Mouse (Mus musculus): ENCODE measurements around the gene Ensa.
"Not testable (repeated sequence)": the region's sequence is repeated elsewhere in the genome, so short reads cannot be mapped to it uniquely, and the experiment has no call there.

Gene Ensa

GRCm38 (mm10) chr3:95645313-95646235 lies 20.8 kb downstream of the Ensa start:
- peak; percentile 58 to 65 for DNase-seq

DNA sequence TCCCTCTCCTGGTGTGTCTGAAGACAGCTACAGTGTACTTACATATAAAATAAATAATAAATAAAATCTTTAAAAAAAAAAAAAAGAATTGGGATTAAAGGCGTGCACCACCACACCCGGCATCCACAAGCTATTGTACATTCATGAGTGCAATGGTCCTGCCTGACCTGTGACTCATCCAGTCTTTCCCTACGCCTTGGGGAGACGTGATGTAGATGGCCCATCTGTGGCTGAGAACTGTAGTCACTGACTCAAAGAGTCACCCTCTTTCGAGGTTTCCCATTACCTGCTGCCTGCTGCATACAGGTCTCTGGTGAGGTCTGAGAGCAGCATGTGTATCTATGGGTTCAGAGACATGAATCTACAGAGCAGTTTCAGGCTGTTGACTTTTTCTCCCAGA lies 23.2 kb downstream of the Ensa start:
- no peak for DNase-seq

GRCm38 (mm10) chr3:95650276-95651032 lies 25.7 kb downstream of the Ensa start:
- peak; percentile 46 to 79 for DNase-seq

DNA sequence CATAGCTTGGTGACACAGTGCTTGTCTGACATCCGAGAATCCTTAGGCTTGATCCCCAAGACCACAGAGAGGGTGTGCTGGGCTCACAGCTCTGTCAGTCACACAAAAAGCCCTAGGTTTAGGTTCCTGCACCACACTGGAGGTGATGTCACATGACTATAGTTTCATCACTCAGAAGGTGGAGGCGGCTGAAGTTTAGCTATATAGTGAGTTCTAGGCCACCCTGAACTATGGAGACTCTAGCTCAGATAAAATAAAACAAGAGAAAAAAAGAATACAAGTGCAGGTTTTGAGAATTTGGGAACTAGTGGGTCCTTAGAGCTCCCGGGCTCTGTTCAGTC lies 26.2 kb downstream of the Ensa start:
- no peak for DNase-seq

GRCm38 (mm10) chr3:95651391-95652203 lies 26.8 kb downstream of the Ensa start:
- DNase-seq, result no peak

DNA sequence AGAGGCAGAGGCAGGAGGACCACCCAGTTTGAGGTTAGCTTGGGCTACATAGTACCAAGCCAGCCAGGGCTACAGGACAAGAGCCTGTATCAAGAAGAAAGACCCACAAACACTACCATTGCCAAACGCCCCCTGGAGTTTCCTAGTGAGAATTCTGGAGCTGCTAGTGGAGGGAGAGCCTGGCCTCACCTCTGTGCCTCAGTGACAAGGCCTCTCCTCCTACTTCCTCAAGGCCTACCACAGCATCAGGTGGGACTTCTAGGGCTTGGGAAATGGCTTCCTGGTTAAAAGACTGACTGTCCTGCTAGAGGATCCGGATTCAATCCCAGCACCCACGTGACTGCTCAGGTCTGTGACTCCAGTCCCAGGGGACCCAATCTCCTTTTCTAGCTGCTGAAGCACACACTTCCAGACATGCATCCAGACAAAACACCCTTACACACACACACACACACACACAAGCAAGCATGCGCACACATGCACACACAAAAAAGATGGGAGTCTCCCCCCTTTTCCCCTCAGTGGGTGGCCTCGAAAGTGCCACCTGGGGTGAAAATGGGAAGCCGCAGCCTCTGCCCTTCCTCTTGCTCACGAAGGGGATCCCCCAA lies 27.5 kb downstream of the Ensa start:
- DNase-seq, result no peak

GRCm38 (mm10) chr3:95652871-95653270 lies 28.1 kb downstream of the Ensa start:
- DNase-seq, result no peak

- DNase-seq, result no peak
Observed at GRCm38 (mm10) chr3:95653473-95654034, 28.8 kb downstream of the Ensa start.

- not testable (repeated sequence) for DNase-seq
Observed at GRCm38 (mm10) chr3:95654371-95654770, 29.6 kb downstream of the Ensa start.

DNA sequence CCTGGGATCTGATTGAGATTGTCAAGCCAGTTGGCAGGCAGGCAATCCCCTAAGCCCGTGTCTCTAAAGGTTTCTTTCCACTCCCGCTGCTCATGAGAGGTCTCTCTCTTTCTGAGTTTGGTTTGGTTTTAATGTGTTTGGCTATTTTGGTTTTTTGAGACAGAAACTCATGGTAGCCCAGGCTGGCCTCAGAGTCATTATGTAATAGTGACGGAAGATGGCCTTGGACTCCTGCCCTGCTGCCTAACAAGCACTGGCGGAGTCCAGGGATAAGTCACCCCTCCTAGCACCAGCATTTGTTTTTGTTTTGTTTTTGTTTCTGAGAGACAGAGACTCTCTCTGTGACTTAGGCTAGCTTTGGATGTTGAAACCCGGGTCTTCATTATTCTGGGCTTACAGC lies 30.6 kb downstream of the Ensa start:
- DNase-seq, result peak in 1 of 2 experiments; percentile 37

GRCm38 (mm10) chr3:95657108-95657507 lies 32.3 kb downstream of the Ensa start:
- no peak for DNase-seq

DNA sequence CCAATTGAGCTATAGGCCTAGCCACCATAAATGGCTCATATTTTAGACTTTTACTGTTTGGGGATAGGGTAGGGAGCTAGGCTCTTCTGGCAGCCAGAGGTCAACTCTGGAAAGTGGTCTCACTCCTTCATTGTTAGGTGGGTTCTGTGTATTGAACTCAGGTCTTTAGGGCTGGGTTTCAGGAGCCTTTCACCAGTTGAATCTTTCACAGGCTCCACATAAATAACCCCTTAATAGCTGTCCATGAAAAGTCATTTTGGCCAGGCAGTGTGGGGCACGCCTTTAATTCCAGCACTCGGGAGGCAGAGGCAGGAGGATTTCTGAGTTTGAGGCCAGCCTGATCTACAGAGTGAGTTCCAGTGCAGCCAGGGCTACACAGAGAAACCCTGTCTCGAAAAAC lies 32.9 kb downstream of the Ensa start:
- DNase-seq, result no peak

- peak; percentile 97 for DNase-seq
Observed at GRCm38 (mm10) chr3:95658236-95658867, 33.6 kb downstream of the Ensa start, which contains the start of gene Mcl1. Mcl1 (plus strand) TSS chr3:95658788.

GRCm38 (mm10) chr3:95658868-95659712 lies 34.3 kb downstream of the Ensa start:
- DNase-seq, result peak; percentile 81 to 85

DNA sequence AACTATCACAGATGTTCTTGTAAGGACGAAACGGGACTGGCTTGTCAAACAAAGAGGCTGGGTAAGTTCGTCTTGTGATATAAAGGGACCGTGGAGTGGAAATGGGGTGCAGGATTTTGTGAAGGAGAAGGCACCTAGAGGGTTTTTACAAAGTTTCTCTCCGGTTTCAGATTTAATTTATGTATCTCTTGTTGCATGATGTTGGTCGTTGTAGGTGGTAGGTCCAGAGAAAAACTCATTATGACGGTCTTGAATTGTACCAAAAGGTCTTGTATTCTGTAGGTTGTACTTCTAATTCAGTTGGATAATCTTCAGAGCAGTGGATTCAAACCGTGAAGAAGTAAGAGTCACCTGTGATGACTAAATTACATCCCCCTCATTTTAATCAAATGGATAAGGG lies 35.2 kb downstream of the Ensa start:
- DNase-seq, result no peak

- peak in 1 of 2 experiments; percentile 39 for DNase-seq
Observed at GRCm38 (mm10) chr3:95660788-95661478, 36.1 kb downstream of the Ensa start.

- peak; percentile 56 to 70 for DNase-seq
Observed at GRCm38 (mm10) chr3:95661945-95662715, 37.3 kb downstream of the Ensa start.

DNA sequence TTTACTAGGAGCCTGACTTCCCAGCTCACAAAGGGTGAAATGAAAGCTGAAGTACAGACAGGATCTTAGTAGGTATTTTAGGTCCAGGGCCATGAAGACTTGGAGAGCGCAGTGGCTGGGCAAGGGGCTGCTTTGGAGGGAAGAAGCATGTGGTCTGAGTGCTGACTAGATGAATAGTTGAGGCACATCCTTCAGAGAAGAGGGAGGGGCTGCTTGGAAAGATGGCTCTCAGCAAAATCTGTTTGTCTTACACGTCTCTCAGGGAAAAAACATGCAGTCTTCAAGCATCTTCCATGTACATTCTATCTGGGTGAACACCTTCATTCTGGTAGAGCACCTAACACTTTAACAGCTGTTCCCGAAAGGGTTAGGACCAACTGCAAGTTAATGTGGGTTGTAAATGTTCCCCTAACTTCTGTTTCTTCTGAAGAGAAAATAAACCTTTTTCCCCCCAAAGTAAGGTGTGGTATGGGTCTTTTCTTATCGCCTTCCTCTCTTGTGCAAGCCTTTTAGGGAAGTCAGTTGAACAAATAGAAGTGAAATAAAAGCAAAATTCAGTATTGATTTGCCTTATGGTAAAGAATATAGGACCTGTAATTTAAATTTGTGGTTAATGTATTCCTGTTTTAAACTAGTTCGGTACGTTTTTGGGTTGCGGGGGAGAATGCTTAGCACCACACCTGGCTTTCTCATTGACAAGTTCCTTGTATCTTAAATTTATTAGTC lies 38.1 kb downstream of the Ensa start:
- no peak for DNase-seq

DNA sequence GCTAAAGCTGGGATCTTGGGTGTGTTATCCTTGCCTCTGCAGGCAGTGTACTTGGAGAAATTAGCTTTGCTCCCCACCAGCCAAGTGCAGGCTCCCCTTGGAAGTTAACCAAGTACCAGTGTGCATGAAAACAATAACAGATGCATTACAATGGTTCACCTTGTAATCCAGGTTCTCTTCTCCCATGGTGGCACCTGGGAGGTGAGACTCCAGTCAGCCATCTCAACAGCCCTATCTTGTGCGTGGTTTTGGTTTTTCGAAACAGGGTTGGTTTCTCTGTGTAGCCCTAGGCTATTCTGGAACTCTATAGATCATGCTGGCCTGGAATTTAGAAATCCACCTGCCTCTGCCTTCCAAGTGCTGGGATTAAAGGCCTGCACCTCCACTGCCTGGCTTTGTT lies 38.7 kb downstream of the Ensa start:
- no peak for DNase-seq

Measured in kidney, postnatal 36 days (tissue).